ENCODE assay signal across 8 mouse cellular contexts in the genomic region with DNA sequence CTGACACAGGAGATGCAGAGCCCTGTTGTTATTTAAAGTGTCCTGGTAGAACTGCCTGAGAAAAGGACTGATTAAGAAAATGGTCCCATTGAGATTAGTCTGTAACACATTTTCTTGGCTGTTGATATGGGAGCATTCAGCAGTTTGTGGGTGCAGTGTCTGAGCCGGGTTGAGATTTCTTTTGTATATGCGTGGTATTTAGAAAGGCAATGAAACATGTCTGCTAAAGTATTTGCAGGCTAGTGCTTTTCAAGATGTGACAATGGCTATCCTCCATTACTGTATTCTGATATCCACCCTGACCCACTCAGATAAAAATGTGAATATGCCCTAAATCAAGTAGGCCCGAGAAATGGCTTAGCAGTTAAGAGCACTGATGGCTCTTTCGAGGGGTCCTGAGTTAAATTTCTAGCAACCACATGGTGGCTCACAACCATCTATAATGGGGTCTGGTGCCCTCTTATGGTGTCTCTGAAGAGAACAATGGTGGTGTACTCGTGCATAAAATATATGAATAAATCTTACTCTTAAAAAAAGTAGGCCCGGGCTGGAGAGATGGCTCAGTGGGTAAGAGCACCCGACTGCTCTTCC. TPM values are rescaled to one million over a fixed set of nuclear protein-coding genes. Genes with fewer than 3 reads are reported as not detected.
DNase-seq lines count a peak whose midpoint lies in the region; ATAC-seq and TF ChIP-seq lines count a peak whose summit lies in the region.

No protein-coding gene starts in this region.

- TF ChIP-seq POLR2A in limb, embryonic 14.5 days (IDR thresholded peaks at IDR 0.05; ENCODE audit: borderline replicate concordance, extremely low read depth, insufficient read depth, insufficient read length): no peak

- intact Hi-C loops in gastrocnemius, postnatal 36 days (cut with DNase I): loop anchor here (5.0 kb wide), 1 partner anchor 358 kb away; the partner anchor contains the start of gene Slc9a8

- WGBS in limb, embryonic 14.5 days: 0% methylated on average over 7 of the region's 7 CpGs

- peaks cover 19% of the 10 kb centered on the region for H3K4me1 ChIP-seq in limb, embryonic 14.5 days (ENCODE audit: control insufficient read depth, insufficient read depth, low read length)

- no peaks in the 10 kb centered on the region for H3K9me3 ChIP-seq in limb, embryonic 14.5 days (ENCODE audit: control insufficient read depth, low read length)

- H3K27me3 ChIP-seq in limb, embryonic 14.5 days (ENCODE audit: control insufficient read depth, insufficient read depth, low read length): no peaks in the 10 kb centered on the region

- H3K4me3 ChIP-seq in limb, embryonic 14.5 days (replicated peaks; ENCODE audit: low read length): peak overlapping the region; percentile 89

- peak overlapping the region; percentile 64 for H3K4me2 ChIP-seq in limb, embryonic 14.5 days (replicated peaks; ENCODE audit: low read depth, low read length, severe bottlenecking)

- peak overlapping the region; percentile 87 for H3K27ac ChIP-seq in limb, embryonic 14.5 days (replicated peaks; ENCODE audit: low read depth, low read length)

- H3K36me3 ChIP-seq in limb, embryonic 14.5 days (ENCODE audit: control insufficient read depth, insufficient read depth, low read length): peaks cover 23% of the 10 kb centered on the region

- no peak for ATAC-seq in limb, embryonic 14.5 days (ENCODE audit: low FRiP score, low read depth)

- peak; percentile 27 for DNase-seq in cerebellum, adult 9-11 months
- no peak for DNase-seq in cerebellum, adult 8-10 months
- peak; percentile 44 for DNase-seq in thymus, postnatal 0 days (ENCODE audit: low spot score)
- no peak for DNase-seq in thymus, postnatal 36 days
- no peak for DNase-seq in limb, embryonic 14.5 days (ENCODE audit: low spot score)
- DNase-seq in gastrocnemius, postnatal 36 days: no peak
- DNase-seq in left cerebral cortex, adult 9 months (ENCODE audit: low spot score in 2 of 2): no peak
- DNase-seq in kidney, postnatal 10 days: no peak

- peak overlapping the region; percentile 92 for H3K9ac ChIP-seq in limb, embryonic 14.5 days (ENCODE audit: low read depth, low read length, severe bottlenecking)

RNA-seq across cellular contexts. Expression of gene Znfx1, which starts 1.2 kb away (rescaled TPM):
- polyA plus RNA-seq in thymus, postnatal 0 days (2015; fragmentation: Nextera tagmentation; extraction: Ambion mirVana): 10.5 TPM in 2 replicates
- 10.6 and 11.9 TPM in 2 replicates for polyA plus RNA-seq in limb, embryonic 14.5 days (2012; rRNA removed)
- 7.8 and 9.5 TPM in 2 replicates for polyA plus RNA-seq in limb, embryonic 14.5 days (2014; fragmentation: Nextera tagmentation; extraction: Ambion mirVana)
- total RNA-seq in gastrocnemius, postnatal 36 days (2021): 10 to 100 TPM; 19.0 to 20.7 TPM

RNA-seq across cellular contexts. Expression of gene Ddx27, which starts 49.0 kb away (rescaled TPM):
- 51.6 and 56.4 TPM in 2 replicates for polyA plus RNA-seq in thymus, postnatal 0 days (2015; fragmentation: Nextera tagmentation; extraction: Ambion mirVana)
- polyA plus RNA-seq in limb, embryonic 14.5 days (2012; rRNA removed): 45.2 and 50.2 TPM in 2 replicates
- 36.5 and 39.2 TPM in 2 replicates for polyA plus RNA-seq in limb, embryonic 14.5 days (2014; fragmentation: Nextera tagmentation; extraction: Ambion mirVana)
- total RNA-seq in gastrocnemius, postnatal 36 days (2021): 1 to 10 TPM; 6.1 to 8.3 TPM

Comparison
In these comparisons a context has a peak if more than half of its experiments do, and no peak if none do; other contexts are left out.
1. DNase-seq: peak in cerebellum, adult 9-11 months (single experiment) and thymus, postnatal 0 days (single experiment); none in cerebellum, adult 8-10 months (single experiment), thymus, postnatal 36 days (0 of 2), limb, embryonic 14.5 days (single experiment), gastrocnemius, postnatal 36 days (0 of 2), left cerebral cortex, adult 9 months (0 of 2) and kidney, postnatal 10 days (single experiment).